Mouse (Mus musculus): ENCODE results near the gene Jph4. TPM values are rescaled to one million over a fixed set of nuclear protein-coding genes. Genes with fewer than 3 reads are reported as not detected.

Jph4 gene
- polyA plus RNA-seq, 1 experiment from 2014 or later = 2.1 TPM

- Histone ChIP-seq H3K4me1 (no peaks in the 10 kb centered on the region), H3K27ac (no peak overlapping the region), H3K4me2 (no peak overlapping the region), H3K4me3 (replicated peaks) (no peak overlapping the region), H3K27me3 (replicated peaks) (no peaks in the 10 kb centered on the region), H3K9ac (no peak overlapping the region), H3K9me3 (no peaks in the 10 kb centered on the region), H3K36me3 (no peaks in the 10 kb centered on the region)
- WGBS = 33% methylated on average over 5 of the region's 5 CpGs
- no peak for ATAC-seq (ENCODE audit: insufficient read depth, low FRiP score, low read depth)
These were observed 31.7 kb upstream of the Jph4 start for GRCm38 (mm10) chr14:55148363-55148915.

GRCm38 (mm10) chr14:55146829-55147401 is 30.2 kb upstream of the Jph4 start:
- Histone ChIP-seq H3K9me3 (no peaks in the 10 kb centered on the region), H3K36me3 (no peaks in the 10 kb centered on the region), H3K4me1 (no peaks in the 10 kb centered on the region), H3K27ac (no peak overlapping the region), H3K4me2 (no peak overlapping the region), H3K4me3 (replicated peaks) (no peak overlapping the region), H3K27me3 (replicated peaks) (no peaks in the 10 kb centered on the region), H3K9ac (no peak overlapping the region)
- ATAC-seq (ENCODE audit: insufficient read depth, low FRiP score, low read depth) = no peak
- whole genome bisulfite sequencing = 78% methylated on average over 12 of the region's 12 CpGs

GRCm38 (mm10) chr14:55146324-55146723 is 29.6 kb upstream of the Jph4 start:
- no peak overlapping the region for H3K27ac ChIP-seq
- H3K9me3 ChIP-seq = no peaks in the 10 kb centered on the region
- H3K27me3 ChIP-seq (replicated peaks) = no peaks in the 10 kb centered on the region
- no peak for ATAC-seq (ENCODE audit: insufficient read depth, low FRiP score, low read depth)
- H3K4me3 ChIP-seq (replicated peaks) = no peak overlapping the region
- H3K9ac ChIP-seq = no peak overlapping the region
- no peak overlapping the region for H3K4me2 ChIP-seq
- 79% methylated on average over 1 of the region's 1 CpGs for WGBS
- H3K4me1 ChIP-seq = no peaks in the 10 kb centered on the region
- H3K36me3 ChIP-seq = no peaks in the 10 kb centered on the region

DNA sequence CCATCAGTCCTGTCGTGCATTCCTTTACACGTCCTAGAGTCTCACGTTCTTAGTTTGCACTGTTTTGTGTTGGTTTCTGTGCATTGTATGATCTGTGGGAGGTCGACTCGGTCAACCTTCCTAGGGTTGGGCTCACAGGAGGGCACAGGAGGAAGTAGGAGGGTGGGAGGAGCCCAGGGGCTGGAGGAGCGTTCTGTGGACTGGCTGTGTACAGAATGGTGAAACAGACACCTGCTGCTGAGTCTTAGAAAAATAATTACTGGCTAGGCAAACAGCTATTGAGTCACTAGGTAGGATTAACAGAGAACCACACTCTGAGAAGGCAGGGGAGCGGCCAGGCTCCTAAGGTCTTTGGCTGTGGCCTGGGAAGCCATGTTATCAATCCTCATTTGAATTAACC is 22.6 kb upstream of the Jph4 start:
- WGBS = 41% methylated on average over 7 of the region's 7 CpGs
- no peaks in the 10 kb centered on the region for H3K36me3 ChIP-seq
- H3K9ac ChIP-seq = no peak overlapping the region
- H3K27me3 ChIP-seq (replicated peaks) = no peaks in the 10 kb centered on the region
- ATAC-seq (ENCODE audit: insufficient read depth, low FRiP score, low read depth) = peak; percentile 82; the same call in 1 of the 2 replicates
- H3K4me2 ChIP-seq = no peak overlapping the region
- peak overlapping the region; percentile 53 for H3K27ac ChIP-seq
- H3K9me3 ChIP-seq = no peaks in the 10 kb centered on the region
- no peak overlapping the region for H3K4me3 ChIP-seq (replicated peaks)
- H3K4me1 ChIP-seq = 0 out of 2 replicates have a peak, but pooled peaks cover 3% of the 10 kb centered on the region

- Histone ChIP-seq H3K9me3 (no peaks in the 10 kb centered on the region), H3K9ac (no peak overlapping the region), H3K27me3 (replicated peaks) (no peaks in the 10 kb centered on the region), H3K4me1 (0 out of 2 replicates have a peak, but pooled peaks cover 3% of the 10 kb centered on the region), H3K4me3 (replicated peaks) (no peak overlapping the region), H3K27ac (no peak overlapping the region), H3K4me2 (no peak overlapping the region), H3K36me3 (no peaks in the 10 kb centered on the region)
- no peak for ATAC-seq (ENCODE audit: insufficient read depth, low FRiP score, low read depth)
- WGBS = 64% methylated on average over 8 of the region's 8 CpGs
These were observed 18.9 kb upstream of the Jph4 start for GRCm38 (mm10) chr14:55135676-55136075.

GRCm38 (mm10) chr14:55126521-55126920 is 9.8 kb upstream of the Jph4 start:
- peaks cover 6% of the 10 kb centered on the region; the same call in 1 of the 2 replicates for H3K4me1 ChIP-seq
- no peak overlapping the region for H3K27ac ChIP-seq
- H3K9ac ChIP-seq = no peak overlapping the region
- H3K4me2 ChIP-seq = no peak overlapping the region
- H3K27me3 ChIP-seq (replicated peaks) = no peaks in the 10 kb centered on the region
- ATAC-seq (ENCODE audit: insufficient read depth, low FRiP score, low read depth) = no peak
- no peak overlapping the region for H3K4me3 ChIP-seq (replicated peaks)
- H3K36me3 ChIP-seq = no peaks in the 10 kb centered on the region
- WGBS = 81% methylated on average over 7 of the region's 7 CpGs
- no peaks in the 10 kb centered on the region for H3K9me3 ChIP-seq

- no peaks in the 10 kb centered on the region for H3K9me3 ChIP-seq
- H3K27me3 ChIP-seq (replicated peaks) = no peaks in the 10 kb centered on the region
- no peaks in the 10 kb centered on the region for H3K36me3 ChIP-seq
- no peak overlapping the region for H3K4me3 ChIP-seq (replicated peaks)
- peaks cover 6% of the 10 kb centered on the region; the same call in 1 of the 2 replicates for H3K4me1 ChIP-seq
- no peak overlapping the region for H3K4me2 ChIP-seq
- no peak for ATAC-seq (ENCODE audit: insufficient read depth, low FRiP score, low read depth)
- H3K27ac ChIP-seq = no peak overlapping the region
- no peak overlapping the region for H3K9ac ChIP-seq
- WGBS = 75% methylated on average over 5 of the region's 5 CpGs
These were observed 9.0 kb upstream of the Jph4 start for GRCm38 (mm10) chr14:55125711-55126110.

DNA sequence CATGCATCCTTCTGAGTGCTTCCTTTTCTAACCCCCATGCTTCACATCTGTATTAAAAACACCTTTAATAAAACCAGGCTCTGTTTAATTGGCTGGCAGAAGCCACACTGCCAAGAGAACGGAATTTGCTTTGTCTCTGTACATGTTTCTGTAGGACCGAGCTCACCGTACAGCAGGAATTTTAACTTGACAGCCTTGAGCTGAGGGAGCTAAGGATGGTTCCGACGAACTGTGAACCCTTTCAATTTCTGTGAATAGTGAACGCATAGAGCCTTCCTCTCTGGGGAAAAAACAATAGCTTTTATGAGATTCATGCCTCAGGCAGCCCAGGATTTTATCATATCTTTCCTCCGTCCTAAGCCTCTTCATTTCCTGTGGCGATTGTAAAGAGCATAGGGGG is 5.6 kb upstream of the Jph4 start:
- no peaks in the 10 kb centered on the region for H3K9me3 ChIP-seq
- peaks cover 6% of the 10 kb centered on the region; the same call in 1 of the 2 replicates for H3K4me1 ChIP-seq
- no peak overlapping the region for H3K4me3 ChIP-seq (replicated peaks)
- WGBS = 35% methylated on average over 8 of the region's 8 CpGs
- no peak for ATAC-seq (ENCODE audit: insufficient read depth, low FRiP score, low read depth)
- peaks cover 2% of the 10 kb centered on the region; the same call in 1 of the 2 replicates for H3K27me3 ChIP-seq (replicated peaks)
- H3K36me3 ChIP-seq = no peaks in the 10 kb centered on the region
- no peak overlapping the region for H3K27ac ChIP-seq
- no peak overlapping the region for H3K9ac ChIP-seq
- H3K4me2 ChIP-seq = peak overlapping the region; percentile 35

GRCm38 (mm10) chr14:55121947-55122346 is 5.2 kb upstream of the Jph4 start:
- H3K27me3 ChIP-seq (replicated peaks) = peaks cover 4% of the 10 kb centered on the region; the same call in 1 of the 2 replicates
- H3K4me2 ChIP-seq = peak overlapping the region; percentile 35
- no peaks in the 10 kb centered on the region for H3K9me3 ChIP-seq
- H3K9ac ChIP-seq = no peak overlapping the region
- peaks cover 7% of the 10 kb centered on the region; the same call in 1 of the 2 replicates for H3K4me1 ChIP-seq
- ATAC-seq (ENCODE audit: insufficient read depth, low FRiP score, low read depth) = peak; percentile 83; the same call in 1 of the 2 replicates
- H3K4me3 ChIP-seq (replicated peaks) = no peak overlapping the region
- WGBS = 2% methylated on average over 5 of the region's 5 CpGs
- no peak overlapping the region for H3K27ac ChIP-seq
- no peaks in the 10 kb centered on the region for H3K36me3 ChIP-seq

GRCm38 (mm10) chr14:55119421-55120134 is 2.8 kb upstream of the Jph4 start:
- H3K4me1 ChIP-seq = peaks cover 24% of the 10 kb centered on the region
- H3K9me3 ChIP-seq = no peaks in the 10 kb centered on the region
- H3K9ac ChIP-seq = no peak overlapping the region
- no peak for ATAC-seq (ENCODE audit: insufficient read depth, low FRiP score, low read depth)
- H3K4me3 ChIP-seq (replicated peaks) = no peak overlapping the region
- H3K36me3 ChIP-seq = no peaks in the 10 kb centered on the region
- H3K27ac ChIP-seq = no peak overlapping the region
- WGBS = 67% methylated on average over 4 of the region's 4 CpGs
- H3K4me2 ChIP-seq = no peak overlapping the region
- peaks cover 20% of the 10 kb centered on the region for H3K27me3 ChIP-seq (replicated peaks)

DNA sequence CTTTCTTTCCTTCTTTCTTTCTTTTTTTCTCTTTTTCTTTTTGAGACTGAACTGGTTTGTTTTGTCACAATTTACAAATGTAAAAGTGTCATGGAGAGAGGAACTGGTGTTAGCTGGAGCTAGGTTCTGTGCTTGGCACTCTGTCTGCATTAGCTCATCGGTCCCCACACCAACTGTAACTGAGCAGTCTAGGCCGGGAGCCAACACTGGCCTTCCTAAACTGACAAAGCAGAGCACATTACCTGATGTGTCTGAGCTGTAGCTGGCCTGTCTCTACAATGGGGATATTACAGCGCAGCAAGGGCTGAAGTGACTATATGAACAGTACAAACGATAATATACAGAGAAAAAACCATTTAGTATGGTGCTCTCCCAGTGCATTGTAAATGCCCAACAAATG is 2.1 kb upstream of the Jph4 start:
- no peak for ATAC-seq (ENCODE audit: insufficient read depth, low FRiP score, low read depth)
- Histone ChIP-seq H3K9me3 (no peaks in the 10 kb centered on the region), H3K27me3 (replicated peaks) (peaks cover 26% of the 10 kb centered on the region), H3K4me3 (replicated peaks) (no peak overlapping the region), H3K4me2 (no peak overlapping the region), H3K27ac (no peak overlapping the region), H3K4me1 (peaks cover 31% of the 10 kb centered on the region), H3K36me3 (no peaks in the 10 kb centered on the region), H3K9ac (no peak overlapping the region)
- WGBS = 67% methylated on average over 4 of the region's 4 CpGs

GRCm38 (mm10) chr14:55115846-55116245 is 889 bp downstream of the Jph4 start:
- no peak overlapping the region for H3K9ac ChIP-seq
- H3K9me3 ChIP-seq = no peaks in the 10 kb centered on the region
- H3K27me3 ChIP-seq (replicated peaks) = peaks cover 39% of the 10 kb centered on the region
- peaks cover 29% of the 10 kb centered on the region for H3K4me1 ChIP-seq
- H3K4me2 ChIP-seq = peak overlapping the region; percentile 99
- ATAC-seq (ENCODE audit: insufficient read depth, low FRiP score, low read depth) = no peak
- H3K36me3 ChIP-seq = no peaks in the 10 kb centered on the region
- peak overlapping the region; percentile 56 for H3K4me3 ChIP-seq (replicated peaks)
- WGBS = under 1% methylated on average over 8 of the region's 8 CpGs
- no peak overlapping the region for H3K27ac ChIP-seq
